Mouse (Mus musculus) megakaryocyte, adult 5-6 weeks (primary cell): Measurements from ENCODE around the gene Cyp1a1. TPM values are rescaled to one million over a fixed set of nuclear protein-coding genes. Genes with fewer than 3 reads are reported as not detected.

ENCODE experiments used
- total RNA-seq, 2 experiments: library from RNA; stranded (forward) in 1 of 2; stranded (reverse) in 1 of 2; fragments of 153-499, 151-499 nt in 1 of 2; fragments of 221-1000, 200-1000 nt in 1 of 2; gene quantifications; 2 replicates each; pipeline versions ENCODE4 v1.2.3 to v1.2.4; 2015 to 2017

Gene Cyp1a1
- total RNA-seq, 2 experiments from 2014 or later = not detected

Other genes with a start within 250 kb of the Cyp1a1 start
- 15.6 and 19.2 TPM in 2 replicates for gene Ppcdc, start 247.8 kb upstream of the Cyp1a1 start, total RNA-seq (2015)
- 14.5 and 19.2 TPM in 2 replicates for gene Ppcdc, start 247.8 kb upstream of the Cyp1a1 start, total RNA-seq (2017)
- 0.30 and 0.33 TPM in 2 replicates for gene Scamp5, start 219.9 kb upstream of the Cyp1a1 start, total RNA-seq (2015)
- gene Scamp5, start 219.9 kb upstream of the Cyp1a1 start, total RNA-seq (2017) = 0.04 and 0.28 TPM in 2 replicates
- not detected in 2 replicates for gene Rpp25, start 183.9 kb upstream of the Cyp1a1 start, total RNA-seq (2015)
- gene Rpp25, start 183.9 kb upstream of the Cyp1a1 start, total RNA-seq (2017) = not detected in 2 replicates
- 374 and 399 TPM in 2 replicates for gene Cox5a, start 166.7 kb upstream of the Cyp1a1 start, total RNA-seq (2015)
- 54.0 and 61.6 TPM in 2 replicates for gene Cox5a, start 166.7 kb upstream of the Cyp1a1 start, total RNA-seq (2017)
- gene Fam219b, start 150.4 kb upstream of the Cyp1a1 start, total RNA-seq (2015) = 5.1 and 5.4 TPM in 2 replicates
- gene Fam219b, start 150.4 kb upstream of the Cyp1a1 start, total RNA-seq (2017) = 8.7 and 10.5 TPM in 2 replicates
- 10.7 and 12.7 TPM in 2 replicates for gene Mpi, start 135.2 kb upstream of the Cyp1a1 start, total RNA-seq (2015)
- gene Mpi, start 135.2 kb upstream of the Cyp1a1 start, total RNA-seq (2017) = 6.9 and 11.5 TPM in 2 replicates
- gene Scamp2, start 127.0 kb upstream of the Cyp1a1 start, total RNA-seq (2015) = 89.5 and 90.0 TPM in 2 replicates
- gene Scamp2, start 127.0 kb upstream of the Cyp1a1 start, total RNA-seq (2017) = 36.3 and 40.0 TPM in 2 replicates
- gene Ulk3, start 98.5 kb upstream of the Cyp1a1 start, total RNA-seq (2015) = 8.8 and 10.0 TPM in 2 replicates
- 4.7 and 9.4 TPM in 2 replicates for gene Ulk3, start 98.5 kb upstream of the Cyp1a1 start, total RNA-seq (2017)
- not detected in 2 replicates for gene Cplx3, start 81.6 kb upstream of the Cyp1a1 start, total RNA-seq (2015)
- gene Cplx3, start 81.6 kb upstream of the Cyp1a1 start, total RNA-seq (2017) = not detected in 2 replicates
- gene Lman1l, start 67.2 kb upstream of the Cyp1a1 start, total RNA-seq (2015) = not detected in 2 replicates
- gene Lman1l, start 67.2 kb upstream of the Cyp1a1 start, total RNA-seq (2017) = not detected in 2 replicates
- 88.6 and 96.7 TPM in 2 replicates for gene Csk, start 34.3 kb upstream of the Cyp1a1 start, total RNA-seq (2015)
- 230 and 282 TPM in 2 replicates for gene Csk, start 34.3 kb upstream of the Cyp1a1 start, total RNA-seq (2017)
- gene Cyp1a2, start 4.2 kb upstream of the Cyp1a1 start, total RNA-seq (2015) = not detected in 2 replicates
- gene Cyp1a2, start 4.2 kb upstream of the Cyp1a1 start, total RNA-seq (2017) = not detected in 2 replicates
- gene Edc3, start 20.6 kb downstream of the Cyp1a1 start, total RNA-seq (2015) = 5.5 and 5.7 TPM in 2 replicates
- gene Edc3, start 20.6 kb downstream of the Cyp1a1 start, total RNA-seq (2017) = 3.7 and 4.9 TPM in 2 replicates
- gene Clk3, start 77.9 kb downstream of the Cyp1a1 start, total RNA-seq (2015) = 55.8 and 59.7 TPM in 2 replicates
- 60.0 and 91.1 TPM in 2 replicates for gene Clk3, start 77.9 kb downstream of the Cyp1a1 start, total RNA-seq (2017)
- 23.0 and 23.7 TPM in 2 replicates for gene Arid3b, start 148.9 kb downstream of the Cyp1a1 start, total RNA-seq (2015)
- 7.6 and 12.6 TPM in 2 replicates for gene Arid3b, start 148.9 kb downstream of the Cyp1a1 start, total RNA-seq (2017)
- gene Ubl7, start 223.1 kb downstream of the Cyp1a1 start, total RNA-seq (2015) = 82.3 and 95.7 TPM in 2 replicates
- 22.8 and 27.7 TPM in 2 replicates for gene Ubl7, start 223.1 kb downstream of the Cyp1a1 start, total RNA-seq (2017)